Mouse (Mus musculus): ENCODE measurements around the gene E030018B13Rik. TPM values are rescaled to one million over a fixed set of nuclear protein-coding genes. Genes with fewer than 3 reads are reported as not detected.

The E030018B13Rik gene
- polyA plus RNA-seq, 1 experiment from 2014 or later = 0.25 TPM

DNA sequence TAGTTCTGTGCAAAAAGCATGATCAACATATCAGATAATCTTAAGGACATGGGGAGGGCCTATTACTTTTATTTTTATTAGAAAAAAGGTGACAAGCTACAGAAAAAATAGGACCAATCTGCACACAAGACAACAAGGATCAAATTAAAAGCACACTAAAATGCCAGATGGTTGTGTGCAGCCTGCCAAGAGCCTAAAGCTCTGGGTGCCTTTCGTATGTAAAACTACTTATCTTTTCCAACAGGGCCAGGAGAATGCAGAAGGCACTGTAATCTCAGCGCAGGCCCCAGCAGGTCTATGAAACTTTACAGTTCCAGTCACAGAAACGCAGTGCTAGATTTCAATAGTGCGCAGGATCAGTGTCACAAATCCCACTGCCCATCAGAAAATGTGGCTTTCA lies 22.9 kb upstream of the E030018B13Rik start:
- Histone ChIP-seq H3K4me1 (ENCODE audit: control insufficient read depth, insufficient read depth, low read length) (peaks cover 15% of the 10 kb centered on the region), H3K4me2 (replicated peaks; ENCODE audit: low read depth, low read length) (no peak overlapping the region), H3K36me3 (ENCODE audit: control insufficient read depth, insufficient read depth, low read length) (peaks cover 3% of the 10 kb centered on the region; the same call in 1 of the 2 replicates), H3K9me3 (ENCODE audit: control insufficient read depth, low read depth, low read length) (no peaks in the 10 kb centered on the region), H3K9ac (replicated peaks; ENCODE audit: low read depth, low read length) (no peak overlapping the region), H3K27me3 (ENCODE audit: control insufficient read depth, insufficient read depth, low read length) (no peaks in the 10 kb centered on the region), H3K4me3 (ENCODE audit: low read depth, low read length) (no peak overlapping the region), H3K27ac (ENCODE audit: low read length) (no peak overlapping the region)
- 72% methylated on average over 4 of the region's 4 CpGs for WGBS
- ATAC-seq (ENCODE audit: insufficient number of reproducible peaks, insufficient read depth, low FRiP score, low read depth) = no peak

- 71% methylated on average over 4 of the region's 4 CpGs for WGBS
- no peak overlapping the region for H3K4me2 ChIP-seq (replicated peaks; ENCODE audit: low read depth, low read length)
- no peak overlapping the region for H3K27ac ChIP-seq (ENCODE audit: low read length)
- no peak overlapping the region for H3K9ac ChIP-seq (replicated peaks; ENCODE audit: low read depth, low read length)
- no peaks in the 10 kb centered on the region for H3K27me3 ChIP-seq (ENCODE audit: control insufficient read depth, insufficient read depth, low read length)
- no peak overlapping the region for H3K4me3 ChIP-seq (ENCODE audit: low read depth, low read length)
- H3K4me1 ChIP-seq (ENCODE audit: control insufficient read depth, insufficient read depth, low read length) = peaks cover 15% of the 10 kb centered on the region
- no peaks in the 10 kb centered on the region for H3K9me3 ChIP-seq (ENCODE audit: control insufficient read depth, low read depth, low read length)
- ATAC-seq (ENCODE audit: insufficient number of reproducible peaks, insufficient read depth, low FRiP score, low read depth) = no peak
- no peaks in the 10 kb centered on the region; the same call in 1 of the 2 replicates for H3K36me3 ChIP-seq (ENCODE audit: control insufficient read depth, insufficient read depth, low read length)
Measured at GRCm38 (mm10) chr7:63894662-63895061, 22.0 kb upstream of the E030018B13Rik start.

DNA sequence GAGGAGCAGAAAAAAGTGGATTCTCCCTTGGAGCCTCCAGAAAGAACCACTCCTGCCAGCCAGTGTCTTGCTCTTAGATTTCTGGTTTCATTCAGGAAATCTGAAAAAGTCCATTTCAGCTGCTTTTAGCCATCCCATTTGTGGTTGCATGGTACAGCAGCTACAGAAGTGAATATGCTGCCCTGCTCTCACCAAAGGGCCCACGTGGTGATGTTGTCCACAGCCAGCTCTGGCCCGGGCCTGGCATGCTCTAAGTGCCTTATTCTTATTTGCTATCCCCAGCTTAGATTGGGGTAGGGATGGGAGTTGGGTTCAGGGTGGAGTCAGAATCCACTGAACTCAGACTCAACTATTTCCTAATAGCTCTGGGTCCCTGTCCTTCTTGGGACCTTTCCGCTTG lies 21.4 kb upstream of the E030018B13Rik start:
- Histone ChIP-seq H3K9ac (replicated peaks; ENCODE audit: low read depth, low read length) (no peak overlapping the region), H3K27ac (ENCODE audit: low read length) (no peak overlapping the region), H3K36me3 (ENCODE audit: control insufficient read depth, insufficient read depth, low read length) (no peaks in the 10 kb centered on the region), H3K9me3 (ENCODE audit: control insufficient read depth, low read depth, low read length) (no peaks in the 10 kb centered on the region), H3K4me1 (ENCODE audit: control insufficient read depth, insufficient read depth, low read length) (peaks cover 15% of the 10 kb centered on the region), H3K4me3 (ENCODE audit: low read depth, low read length) (no peak overlapping the region), H3K4me2 (replicated peaks; ENCODE audit: low read depth, low read length) (no peak overlapping the region), H3K27me3 (ENCODE audit: control insufficient read depth, insufficient read depth, low read length) (no peaks in the 10 kb centered on the region)
- 87% methylated on average over 3 of the region's 3 CpGs for WGBS
- no peak for ATAC-seq (ENCODE audit: insufficient number of reproducible peaks, insufficient read depth, low FRiP score, low read depth)

DNA sequence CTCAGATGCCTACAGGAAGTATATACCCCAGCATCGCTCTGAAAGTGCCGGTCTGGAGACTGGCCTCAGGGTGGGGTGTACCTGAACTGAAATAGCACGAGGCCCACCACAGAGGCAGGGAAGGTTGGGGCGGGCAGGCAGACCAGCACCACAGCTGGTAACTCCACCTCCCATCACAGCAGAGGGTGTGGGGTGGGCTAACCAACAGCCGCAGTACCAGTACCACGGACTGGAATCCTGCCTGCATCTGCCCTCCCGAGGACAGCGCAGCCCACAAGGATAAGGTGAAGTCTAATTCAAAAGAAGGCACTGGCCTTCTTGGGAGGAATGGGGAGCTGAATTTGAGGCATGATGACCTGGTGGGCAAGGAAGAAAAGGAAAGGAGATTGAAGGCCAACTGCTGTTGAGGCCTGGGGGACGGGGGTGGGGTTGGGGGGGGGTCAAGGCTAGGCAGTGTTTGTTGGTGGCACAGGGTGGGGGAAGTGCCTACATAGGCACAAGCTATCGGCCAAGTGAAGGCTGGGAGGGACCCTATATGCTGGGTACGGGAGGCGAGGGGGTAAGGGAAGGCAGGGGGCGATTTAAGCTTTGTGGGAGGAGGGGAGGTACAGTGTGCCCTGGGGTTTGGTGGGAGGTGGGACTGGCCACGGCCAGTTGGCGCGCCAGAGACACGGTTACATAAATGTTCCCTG lies 20.2 kb upstream of the E030018B13Rik start:
- peak overlapping the region; percentile 18 for H3K4me3 ChIP-seq (ENCODE audit: low read depth, low read length)
- no peak overlapping the region for H3K9ac ChIP-seq (replicated peaks; ENCODE audit: low read depth, low read length)
- peaks cover 15% of the 10 kb centered on the region for H3K4me1 ChIP-seq (ENCODE audit: control insufficient read depth, insufficient read depth, low read length)
- H3K9me3 ChIP-seq (ENCODE audit: control insufficient read depth, low read depth, low read length) = no peaks in the 10 kb centered on the region
- H3K36me3 ChIP-seq (ENCODE audit: control insufficient read depth, insufficient read depth, low read length) = no peaks in the 10 kb centered on the region
- H3K27ac ChIP-seq (ENCODE audit: low read length) = peak overlapping the region; percentile 44; the same call in 1 of the 2 replicates
- peak overlapping the region; percentile 52 for H3K4me2 ChIP-seq (replicated peaks; ENCODE audit: low read depth, low read length)
- 17% methylated on average over 17 of the region's 17 CpGs for WGBS
- H3K27me3 ChIP-seq (ENCODE audit: control insufficient read depth, insufficient read depth, low read length) = no peaks in the 10 kb centered on the region
- peak; percentile 23; the same call in 1 of the 2 replicates for ATAC-seq (ENCODE audit: insufficient number of reproducible peaks, insufficient read depth, low FRiP score, low read depth)

DNA sequence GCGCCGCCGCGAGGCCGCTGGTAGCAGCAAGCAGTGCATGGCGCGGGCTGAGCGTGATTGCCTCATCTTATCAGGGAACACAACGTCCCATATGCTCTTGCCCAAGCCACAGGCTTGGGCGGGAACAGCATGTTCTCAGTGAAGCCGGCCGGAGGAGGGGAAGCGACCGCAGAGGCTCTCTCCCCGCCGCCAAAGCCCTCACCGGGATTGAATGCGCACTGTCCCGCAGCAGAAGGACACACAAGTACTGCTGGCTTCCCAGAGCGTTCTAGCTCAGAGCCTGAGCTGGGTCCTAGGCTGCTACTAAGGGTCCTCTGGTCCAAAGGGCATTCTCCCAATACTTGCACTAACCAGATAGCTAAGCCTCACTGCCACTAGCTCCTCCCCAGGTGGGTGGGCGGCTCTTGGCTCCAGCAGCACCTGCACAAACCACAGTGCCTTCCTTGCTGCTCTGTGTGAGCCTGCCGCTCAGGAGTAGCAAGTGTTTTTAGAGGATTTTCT lies 19.6 kb upstream of the E030018B13Rik start:
- peak overlapping the region; percentile 18 for H3K4me3 ChIP-seq (ENCODE audit: low read depth, low read length)
- 2% methylated on average over 22 of the region's 22 CpGs for WGBS
- peak overlapping the region; percentile 52 for H3K4me2 ChIP-seq (replicated peaks; ENCODE audit: low read depth, low read length)
- no peaks in the 10 kb centered on the region for H3K27me3 ChIP-seq (ENCODE audit: control insufficient read depth, insufficient read depth, low read length)
- H3K9ac ChIP-seq (replicated peaks; ENCODE audit: low read depth, low read length) = no peak overlapping the region
- peak overlapping the region; percentile 64; the same call in 1 of the 2 replicates for H3K27ac ChIP-seq (ENCODE audit: low read length)
- ATAC-seq (ENCODE audit: insufficient number of reproducible peaks, insufficient read depth, low FRiP score, low read depth) = peak; percentile 87
- H3K36me3 ChIP-seq (ENCODE audit: control insufficient read depth, insufficient read depth, low read length) = no peaks in the 10 kb centered on the region
- H3K9me3 ChIP-seq (ENCODE audit: control insufficient read depth, low read depth, low read length) = no peaks in the 10 kb centered on the region
- peaks cover 15% of the 10 kb centered on the region for H3K4me1 ChIP-seq (ENCODE audit: control insufficient read depth, insufficient read depth, low read length)

- ATAC-seq (ENCODE audit: insufficient number of reproducible peaks, insufficient read depth, low FRiP score, low read depth) = no peak; the same call in 1 of the 2 replicates
- no peaks in the 10 kb centered on the region for H3K9me3 ChIP-seq (ENCODE audit: control insufficient read depth, low read depth, low read length)
- H3K4me1 ChIP-seq (ENCODE audit: control insufficient read depth, insufficient read depth, low read length) = peaks cover 15% of the 10 kb centered on the region
- no peaks in the 10 kb centered on the region for H3K27me3 ChIP-seq (ENCODE audit: control insufficient read depth, insufficient read depth, low read length)
- no peak overlapping the region for H3K9ac ChIP-seq (replicated peaks; ENCODE audit: low read depth, low read length)
- H3K4me2 ChIP-seq (replicated peaks; ENCODE audit: low read depth, low read length) = peak overlapping the region; percentile 52
- no peak overlapping the region for H3K4me3 ChIP-seq (ENCODE audit: low read depth, low read length)
- no peak overlapping the region; the same call in 1 of the 2 replicates for H3K27ac ChIP-seq (ENCODE audit: low read length)
- WGBS = 40% methylated on average over 3 of the region's 3 CpGs
- H3K36me3 ChIP-seq (ENCODE audit: control insufficient read depth, insufficient read depth, low read length) = no peaks in the 10 kb centered on the region
Measured at GRCm38 (mm10) chr7:63897655-63898054, 19.0 kb upstream of the E030018B13Rik start.

DNA sequence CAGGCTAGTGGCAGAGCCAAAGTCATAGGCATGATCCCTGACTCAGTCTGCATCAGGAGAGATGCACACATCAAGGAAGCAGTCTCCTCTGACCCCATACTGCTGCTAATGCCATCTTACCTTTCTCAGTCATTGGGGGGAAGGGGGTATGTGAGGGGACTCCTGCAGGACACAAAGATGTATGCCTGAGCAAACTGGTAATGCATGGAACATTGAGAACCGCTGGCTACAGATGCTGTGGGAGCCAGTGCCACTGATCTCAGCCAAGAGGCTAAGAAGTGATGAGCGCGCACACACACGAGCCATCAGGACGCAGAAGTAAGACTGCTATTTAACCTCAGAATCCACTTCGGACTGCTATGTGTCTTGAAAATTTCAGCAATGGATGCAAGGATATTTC lies 18.5 kb upstream of the E030018B13Rik start:
- Histone ChIP-seq H3K9me3 (ENCODE audit: control insufficient read depth, low read depth, low read length) (no peaks in the 10 kb centered on the region), H3K4me1 (ENCODE audit: control insufficient read depth, insufficient read depth, low read length) (peaks cover 15% of the 10 kb centered on the region), H3K27ac (ENCODE audit: low read length) (no peak overlapping the region), H3K36me3 (ENCODE audit: control insufficient read depth, insufficient read depth, low read length) (no peaks in the 10 kb centered on the region), H3K27me3 (ENCODE audit: control insufficient read depth, insufficient read depth, low read length) (no peaks in the 10 kb centered on the region), H3K9ac (replicated peaks; ENCODE audit: low read depth, low read length) (no peak overlapping the region), H3K4me3 (ENCODE audit: low read depth, low read length) (no peak overlapping the region), H3K4me2 (replicated peaks; ENCODE audit: low read depth, low read length) (no peak overlapping the region)
- WGBS = 87% methylated on average over 6 of the region's 6 CpGs
- no peak for ATAC-seq (ENCODE audit: insufficient number of reproducible peaks, insufficient read depth, low FRiP score, low read depth)

- Histone ChIP-seq H3K27me3 (ENCODE audit: control insufficient read depth, insufficient read depth, low read length) (no peaks in the 10 kb centered on the region), H3K4me1 (ENCODE audit: control insufficient read depth, insufficient read depth, low read length) (peaks cover 15% of the 10 kb centered on the region), H3K36me3 (ENCODE audit: control insufficient read depth, insufficient read depth, low read length) (no peaks in the 10 kb centered on the region), H3K4me2 (replicated peaks; ENCODE audit: low read depth, low read length) (no peak overlapping the region), H3K27ac (ENCODE audit: low read length) (no peak overlapping the region), H3K9ac (replicated peaks; ENCODE audit: low read depth, low read length) (no peak overlapping the region), H3K9me3 (ENCODE audit: control insufficient read depth, low read depth, low read length) (no peaks in the 10 kb centered on the region), H3K4me3 (ENCODE audit: low read depth, low read length) (no peak overlapping the region)
- no peak for ATAC-seq (ENCODE audit: insufficient number of reproducible peaks, insufficient read depth, low FRiP score, low read depth)
- WGBS = 92% methylated on average over 8 of the region's 8 CpGs
Measured at GRCm38 (mm10) chr7:63899925-63900324, 16.7 kb upstream of the E030018B13Rik start.

Measured in stomach, embryonic 14.5 days (tissue).